Mouse (Mus musculus): ENCODE data around the gene Arid3a. TPM values are rescaled to one million over a fixed set of nuclear protein-coding genes. Genes with fewer than 3 reads are reported as not detected.

The Arid3a gene
- total RNA-seq, 2 experiments from 2014 or later, result 4.6 to 6.9 TPM

DNA sequence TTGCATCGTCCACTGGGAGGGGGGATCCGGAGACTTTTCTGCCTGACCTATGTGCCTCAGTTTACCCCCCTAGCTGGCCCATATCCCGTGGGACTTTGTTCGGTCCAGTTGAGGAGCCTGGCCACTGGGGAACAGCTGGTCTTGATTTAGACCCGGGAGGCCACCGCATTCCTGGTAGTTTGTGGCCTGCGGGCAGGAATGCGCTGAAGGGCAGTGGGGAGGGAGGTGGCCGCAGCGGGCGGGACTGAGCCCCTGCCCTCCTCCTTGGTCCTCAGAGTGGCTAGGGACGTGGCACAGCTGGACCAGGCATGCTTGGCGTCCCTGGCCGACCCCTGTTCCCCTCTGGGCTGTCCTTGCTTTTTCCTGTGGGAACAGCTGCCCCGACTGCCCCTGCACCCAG is 63.0 kb downstream of the Arid3a start:
- DNase-seq (ENCODE audit: extremely low spot score in 1 of 2, low spot score in 1 of 2), result no peak

GRCm38 (mm10) chr10:79991099-79991498 is 64.3 kb downstream of the Arid3a start:
- no peak for DNase-seq (ENCODE audit: extremely low spot score in 1 of 2, low spot score in 1 of 2)

DNA sequence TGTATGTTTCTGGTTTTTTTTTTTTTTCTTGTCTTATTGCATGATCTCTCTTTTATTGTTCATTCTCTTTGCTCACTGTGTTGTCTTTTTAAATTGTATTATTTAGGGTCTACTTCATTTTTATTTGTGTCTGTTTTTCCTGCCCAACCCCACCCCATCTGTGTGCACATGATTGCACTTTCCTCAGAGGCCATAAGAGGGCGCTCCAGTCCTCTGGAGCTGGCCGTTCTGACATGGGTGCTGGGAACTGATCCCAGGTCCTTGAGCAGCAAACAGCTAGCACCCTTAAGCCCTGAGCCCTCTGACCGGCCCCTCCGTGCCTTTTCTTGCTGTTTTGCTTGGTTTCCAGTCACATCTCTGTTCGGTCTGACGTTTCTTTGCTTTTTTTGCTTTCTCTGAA is 64.7 kb downstream of the Arid3a start:
- no peak for DNase-seq (ENCODE audit: extremely low spot score in 1 of 2, low spot score in 1 of 2)

- no peak for DNase-seq (ENCODE audit: extremely low spot score in 1 of 2, low spot score in 1 of 2)
Measured at GRCm38 (mm10) chr10:79994397-79995115, 67.7 kb downstream of the Arid3a start.

GRCm38 (mm10) chr10:79995636-79996035 is 68.8 kb downstream of the Arid3a start:
- no peak for DNase-seq (ENCODE audit: extremely low spot score in 1 of 2, low spot score in 1 of 2)

- DNase-seq (ENCODE audit: extremely low spot score in 1 of 2, low spot score in 1 of 2), result peak; percentile 96 to 99
Measured at GRCm38 (mm10) chr10:79996272-79997033, 69.6 kb downstream of the Arid3a start, which contains the start of gene Abca7. Gene Abca7 (plus strand): TSS chr10:79996494.

GRCm38 (mm10) chr10:79997034-79997760 is 70.4 kb downstream of the Arid3a start:
- peak in 1 of 2 experiments; percentile 63 for DNase-seq (ENCODE audit: extremely low spot score in 1 of 2, low spot score in 1 of 2)

- DNase-seq (ENCODE audit: extremely low spot score in 1 of 2, low spot score in 1 of 2), result no peak
Measured at GRCm38 (mm10) chr10:79997819-79998218, 71.0 kb downstream of the Arid3a start.

- no peak for DNase-seq (ENCODE audit: extremely low spot score in 1 of 2, low spot score in 1 of 2)
Measured at GRCm38 (mm10) chr10:80001945-80002344, 75.1 kb downstream of the Arid3a start.

- no peak for DNase-seq (ENCODE audit: extremely low spot score in 1 of 2, low spot score in 1 of 2)
Measured at GRCm38 (mm10) chr10:80002829-80003228, 76.0 kb downstream of the Arid3a start.

DNA sequence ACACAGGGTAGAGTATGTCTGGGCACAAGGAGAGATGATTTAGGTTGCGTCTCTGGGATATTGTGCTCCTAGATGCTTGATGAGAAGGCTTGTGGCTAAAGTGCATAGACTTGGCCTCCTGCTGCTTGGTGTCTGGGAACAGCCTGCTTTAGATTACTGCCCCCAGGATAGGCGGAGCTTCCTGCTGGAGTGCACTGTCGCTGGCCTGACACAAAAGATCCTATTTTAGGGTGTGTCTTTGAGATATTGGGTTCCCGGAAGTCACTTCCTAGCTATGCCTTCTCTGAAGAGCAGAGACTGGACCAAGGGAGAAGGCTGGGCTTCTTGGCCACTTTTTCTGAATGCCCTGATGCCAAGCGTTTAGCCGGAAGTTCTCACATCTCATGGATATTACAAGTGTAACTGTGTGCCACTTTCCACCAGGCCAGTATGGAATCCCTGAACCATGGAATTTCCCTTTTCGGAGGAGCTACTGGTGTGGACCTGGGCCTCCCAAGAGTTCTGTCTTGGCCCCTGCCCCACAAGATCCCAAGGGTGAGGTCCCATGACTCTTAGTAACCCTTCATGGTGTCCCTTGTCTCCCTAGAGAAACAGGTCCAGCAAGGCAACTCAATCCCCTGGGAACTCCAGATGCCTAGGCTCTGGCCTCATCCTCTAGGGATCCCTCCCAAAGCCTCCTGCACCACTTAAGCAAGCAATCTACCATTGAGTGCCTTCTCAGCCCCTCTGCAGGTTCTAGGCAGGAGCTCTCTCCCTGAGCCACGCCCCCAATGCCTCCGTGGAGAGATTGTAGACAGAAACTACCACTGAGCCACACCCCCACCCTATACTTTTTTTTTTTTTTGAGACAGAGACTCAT is 76.8 kb downstream of the Arid3a start:
- DNase-seq (ENCODE audit: extremely low spot score in 1 of 2, low spot score in 1 of 2), result no peak

GRCm38 (mm10) chr10:80004233-80004705 is 77.4 kb downstream of the Arid3a start:
- no peak for DNase-seq (ENCODE audit: extremely low spot score in 1 of 2, low spot score in 1 of 2)

Other genes with a start within 250 kb of the Arid3a start
- gene Cdc34, start 244.8 kb upstream of the Arid3a start, total RNA-seq (2021), result 10 to 100 TPM; 67.1 to 77.7 TPM
- gene Gzmm, start 238.0 kb upstream of the Arid3a start, total RNA-seq (2021), result 1 to 10 TPM; 2.4 to 3.1 TPM
- 100 to 1,000 TPM; 610 to 665 TPM for gene Bsg, start 222.6 kb upstream of the Arid3a start, total RNA-seq (2021)
- 100 to 1,000 TPM; 108 to 110 TPM for gene Hcn2, start 210.4 kb upstream of the Arid3a start, total RNA-seq (2021)
- 10 to 100 TPM; 39.2 to 44.6 TPM for gene Polrmt, start 180.5 kb upstream of the Arid3a start, total RNA-seq (2021)
- 1 to 10 TPM; 1.0 to 1.5 TPM for gene Fgf22, start 172.0 kb upstream of the Arid3a start, total RNA-seq (2021)
- 10 to 100 TPM; 82.7 to 92.9 TPM for gene Rnf126, start 160.1 kb upstream of the Arid3a start, total RNA-seq (2021)
- gene Fstl3, start 149.8 kb upstream of the Arid3a start, total RNA-seq (2021), result 1 to 10 TPM; 1.2 to 2.1 TPM
- under 1 TPM; 0.30 to 0.33 TPM for gene Prss57, start 136.1 kb upstream of the Arid3a start, total RNA-seq (2021)
- 100 to 1,000 TPM; 307 to 325 TPM for gene Palm, start 133.5 kb upstream of the Arid3a start, total RNA-seq (2021)
- gene Misp, start 106.1 kb upstream of the Arid3a start, total RNA-seq (2021), result under 1 TPM; 0.66 to 0.89 TPM
- 10 to 100 TPM; 44.0 to 66.0 TPM for gene Ptbp1, start 72.6 kb upstream of the Arid3a start, total RNA-seq (2021)
- 1 to 10 TPM; 1.1 to 1.4 TPM for gene Prtn3, start 52.6 kb upstream of the Arid3a start, total RNA-seq (2021)
- 10 to 100 TPM; 32.4 to 34.4 TPM for gene Plppr3, start 52.4 kb upstream of the Arid3a start, total RNA-seq (2021)
- gene Elane, start 40.8 kb upstream of the Arid3a start, total RNA-seq (2021), result not detected
- not detected for gene Cfd, start 36.2 kb upstream of the Arid3a start, total RNA-seq (2021)
- 10 to 100 TPM; 55.5 to 56.2 TPM for gene Med16, start 18.1 kb upstream of the Arid3a start, total RNA-seq (2021)
- gene Gm26602, start 16.2 kb upstream of the Arid3a start, total RNA-seq (2021), result not detected
- 1 to 10 TPM; 6.6 to 6.7 TPM for gene Kiss1r, start 10.1 kb upstream of the Arid3a start, total RNA-seq (2021)
- gene R3hdm4, start 5.8 kb upstream of the Arid3a start, total RNA-seq (2021), result 100 to 1,000 TPM; 428 to 450 TPM
- gene Wdr18, start 33.1 kb downstream of the Arid3a start, total RNA-seq (2021), result 10 to 100 TPM; 42.9 to 45.8 TPM
- under 1 TPM; 0.12 to 0.15 TPM for gene Grin3b, start 43.7 kb downstream of the Arid3a start, total RNA-seq (2021)
- 100 to 1,000 TPM; 125 to 131 TPM for gene Tmem259, start 57.3 kb downstream of the Arid3a start, total RNA-seq (2021)
- 1 to 10 TPM; 5.8 to 6.0 TPM for gene Cnn2, start 61.5 kb downstream of the Arid3a start, total RNA-seq (2021)
- 10 to 100 TPM in 1 of 2 experiments, 1 to 10 TPM in 1; 9.6 to 10.2 TPM for gene Abca7, start 69.5 kb downstream of the Arid3a start, total RNA-seq (2021)
- gene Arhgap45, start 89.6 kb downstream of the Arid3a start, total RNA-seq (2021), result 1 to 10 TPM; 3.3 to 4.3 TPM
- gene Polr2e, start 112.8 kb downstream of the Arid3a start, total RNA-seq (2021), result 10 to 100 TPM; 86.6 to 91.0 TPM
- 100 to 1,000 TPM; 486 to 515 TPM for gene Gpx4, start 120.1 kb downstream of the Arid3a start, total RNA-seq (2021)
- gene Sbno2, start 178.5 kb downstream of the Arid3a start, total RNA-seq (2021), result 10 to 100 TPM; 14.5 to 22.0 TPM
- 10 to 100 TPM; 89.1 to 94.3 TPM for gene Stk11, start 188.8 kb downstream of the Arid3a start, total RNA-seq (2021)
- gene Atp5d, start 211.6 kb downstream of the Arid3a start, total RNA-seq (2021), result 100 to 1,000 TPM; 338 to 391 TPM
- 100 to 1,000 TPM; 399 to 401 TPM for gene Cbarp, start 213.8 kb downstream of the Arid3a start, total RNA-seq (2021)
- 10 to 100 TPM; 61.4 to 82.4 TPM for gene Midn, start 221.2 kb downstream of the Arid3a start, total RNA-seq (2021)
- gene Cirbp, start 238.9 kb downstream of the Arid3a start, total RNA-seq (2021), result 10 to 100 TPM; 69.5 to 97.5 TPM
- 1 to 10 TPM; 5.8 to 6.2 TPM for gene 1600002K03Rik, start 245.9 kb downstream of the Arid3a start, total RNA-seq (2021)

Measured in layer of hippocampus, postnatal 25 days (tissue).